Mouse (Mus musculus) liver, embryonic 12.5 days (tissue): ENCODE measurements at regions not wholly inside any gene's neighbourhood (a gene's known extent, or its start where the extent isn't known, plus 50 kb on each side); places are given as distances from the start of the nearest gene placed in this dataset. TPM values are rescaled to one million over a fixed set of nuclear protein-coding genes. Genes with fewer than 3 reads are reported as not detected.
A peak's percentile ranks its signal among the peaks of the same experiment; 100 is the strongest.

Experiments used
- ATAC-seq: fragments of 200-750 bp; cut with Nextera tagmentation; 2 replicates; pipeline ENCODE4 v1.8.0; 2017; ENCODE audit warnings: moderate number of reproducible peaks, mild to moderate bottlenecking, moderate library complexity
- H3K27ac ChIP-seq: fragments of 300-500 bp; sonication (generic); 2 replicates; pipeline ENCODE4 v1.5.1; 2016; ENCODE audit warnings: mild to moderate bottlenecking
- H3K27me3 ChIP-seq: fragments of 300-500 bp; sonication (generic); replicated peaks from 2 replicates; pipeline ENCODE4 v1.6.1; 2016; ENCODE audit warnings: mild to moderate bottlenecking, moderate library complexity
- H3K36me3 ChIP-seq: fragments of 300-500 bp; sonication (generic); 2 replicates; pipeline ENCODE4 v1.6.1; 2016; ENCODE audit warnings: mild to moderate bottlenecking, moderate library complexity
- H3K4me1 ChIP-seq: fragments of 300-500 bp; sonication (generic); 2 replicates; pipeline ENCODE4 v1.6.1; 2016
- H3K4me2 ChIP-seq: fragments of 300-500 bp; sonication (generic); 2 replicates; pipeline ENCODE4 v1.6.1; 2016; ENCODE audit warnings: mild to moderate bottlenecking, moderate library complexity
- H3K4me3 ChIP-seq: fragments of 300-500 bp; sonication (generic); 2 replicates; pipeline ENCODE4 v1.5.1; 2016; ENCODE audit warnings: mild to moderate bottlenecking, moderate library complexity
- H3K9ac ChIP-seq: fragments of 300-500 bp; sonication (generic); 2 replicates; pipeline ENCODE4 v1.6.1; 2016; ENCODE audit warnings: mild to moderate bottlenecking, moderate library complexity
- H3K9me3 ChIP-seq: fragments of 300-500 bp; sonication (generic); replicated peaks from 2 replicates; pipeline ENCODE4 v1.6.1; 2016; ENCODE audit warnings: mild to moderate bottlenecking, moderate library complexity
- WGBS: fragments of 180-500 bp; shearing (Covaris S2); methylation state at CpG from one replicate; pipeline ENCODE4 v1.1.7; 2016; ENCODE audit not compliant: insufficient replicate concordance; 5-methylcytosine and 5-hydroxymethylcytosine counted together
- microRNA-seq: library from miRNA; unstranded; fragments of <30 nt; microRNA quantifications from one replicate; pipeline ENCODE4, GENCODE M21; 2017

DNA sequence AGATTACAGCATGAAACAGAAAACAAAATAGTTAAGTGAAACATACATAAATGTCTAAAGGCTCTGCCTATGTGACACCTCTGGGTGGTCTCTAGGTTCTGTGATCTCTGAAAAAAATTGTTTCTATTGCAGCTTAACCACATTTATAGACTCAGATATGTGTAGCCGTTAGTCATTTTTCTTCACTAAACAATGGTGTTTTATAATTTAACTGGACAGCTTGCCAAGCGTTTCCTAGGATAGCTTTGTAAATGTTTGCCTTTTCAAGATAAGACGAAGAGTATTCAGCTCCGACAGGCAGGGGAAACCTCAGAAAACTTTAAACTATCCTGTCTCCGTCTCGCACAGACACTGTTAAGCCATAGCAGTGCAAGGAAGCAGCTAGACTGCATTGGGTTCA is 98.3 kb downstream of the Klhl6 start:
- no peak for ATAC-seq
- peak overlapping the region; percentile 51; the same call in 1 of the 2 replicates for H3K27ac ChIP-seq
- H3K4me3 ChIP-seq, result no peak overlapping the region
- WGBS, result 18% methylated on average over 6 of the region's 6 CpGs
- no peak overlapping the region for H3K9ac ChIP-seq
- no peaks in the 10 kb centered on the region for H3K27me3 ChIP-seq
- H3K4me2 ChIP-seq, result no peak overlapping the region
- H3K4me1 ChIP-seq, result no peaks in the 10 kb centered on the region; the same call in 1 of the 2 replicates
- H3K36me3 ChIP-seq, result no peaks in the 10 kb centered on the region
- H3K9me3 ChIP-seq, result no peaks in the 10 kb centered on the region

DNA sequence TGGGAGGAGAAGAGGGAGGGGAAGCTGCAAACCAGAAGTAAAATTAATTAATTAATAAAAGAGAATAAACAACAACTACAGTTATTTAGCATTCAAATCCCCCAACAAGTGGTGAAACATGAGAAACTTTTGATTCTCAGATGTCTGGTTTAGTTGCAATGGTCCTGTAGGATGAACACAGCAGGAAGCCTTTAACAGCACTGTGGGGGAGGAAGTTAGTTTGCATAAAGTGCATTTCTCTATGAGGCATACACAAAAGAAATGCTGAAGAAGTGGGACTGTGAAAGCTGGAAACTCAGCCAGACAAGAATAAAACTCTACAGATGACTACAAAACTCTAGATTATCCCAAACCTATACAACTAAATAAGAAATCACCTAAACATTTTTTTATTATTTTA is 96.2 kb downstream of the Klhl6 start:
- H3K4me3 ChIP-seq, result no peak overlapping the region
- no peaks in the 10 kb centered on the region for H3K27me3 ChIP-seq
- no peaks in the 10 kb centered on the region for H3K36me3 ChIP-seq
- H3K9ac ChIP-seq, result no peak overlapping the region
- no peak overlapping the region for H3K4me2 ChIP-seq
- ATAC-seq, result no peak
- no peaks in the 10 kb centered on the region; the same call in 1 of the 2 replicates for H3K4me1 ChIP-seq
- H3K27ac ChIP-seq, result no peak overlapping the region
- H3K9me3 ChIP-seq, result no peaks in the 10 kb centered on the region

DNA sequence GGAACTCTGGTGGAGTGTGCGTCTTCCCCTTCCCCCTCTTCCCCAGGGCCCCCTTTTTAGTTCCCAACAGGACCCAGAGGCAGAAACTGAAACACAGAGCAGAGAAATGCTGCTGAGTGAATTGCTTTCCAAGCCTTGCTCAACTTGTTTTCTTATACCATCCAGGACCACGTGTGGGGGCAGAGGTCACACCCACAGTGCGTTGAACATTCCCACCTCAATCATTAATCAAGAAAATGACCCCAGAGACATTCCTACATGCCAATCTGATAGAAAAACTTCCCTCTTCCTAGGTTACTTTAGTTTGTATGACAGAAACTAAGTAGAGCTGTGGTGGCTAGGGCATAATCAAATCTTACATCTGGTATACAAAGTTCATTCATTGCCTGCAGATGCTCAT is 93.3 kb downstream of the Klhl6 start:
- no peaks in the 10 kb centered on the region for H3K9me3 ChIP-seq
- no peak overlapping the region for H3K9ac ChIP-seq
- no peak overlapping the region for H3K4me3 ChIP-seq
- no peak overlapping the region for H3K27ac ChIP-seq
- no peaks in the 10 kb centered on the region for H3K27me3 ChIP-seq
- 56% methylated on average over 3 of the region's 3 CpGs for WGBS
- H3K4me1 ChIP-seq, result no peaks in the 10 kb centered on the region
- no peaks in the 10 kb centered on the region for H3K36me3 ChIP-seq
- H3K4me2 ChIP-seq, result no peak overlapping the region
- no peak for ATAC-seq

DNA sequence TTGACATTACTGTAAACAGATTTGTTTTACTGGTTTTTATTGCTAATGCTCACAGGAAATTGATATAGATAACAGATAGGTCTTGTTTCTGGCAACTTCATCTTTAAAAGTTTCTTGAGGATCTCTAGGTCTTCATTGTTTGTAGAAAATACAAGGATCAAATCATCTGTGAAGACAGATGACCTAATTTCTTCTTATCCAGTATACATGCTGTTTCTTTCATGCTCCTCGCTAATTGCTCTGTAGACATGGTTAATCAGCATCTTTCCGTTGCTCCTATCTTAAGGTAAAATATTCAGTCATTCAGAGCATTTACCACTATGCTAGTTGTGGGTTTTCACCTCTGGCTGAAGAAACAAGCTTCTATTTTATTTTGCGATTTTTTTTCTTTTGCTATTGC is 91.4 kb downstream of the Klhl6 start:
- H3K4me3 ChIP-seq, result no peak overlapping the region
- WGBS, result 67% methylated on average over 3 of the region's 3 CpGs

DNA sequence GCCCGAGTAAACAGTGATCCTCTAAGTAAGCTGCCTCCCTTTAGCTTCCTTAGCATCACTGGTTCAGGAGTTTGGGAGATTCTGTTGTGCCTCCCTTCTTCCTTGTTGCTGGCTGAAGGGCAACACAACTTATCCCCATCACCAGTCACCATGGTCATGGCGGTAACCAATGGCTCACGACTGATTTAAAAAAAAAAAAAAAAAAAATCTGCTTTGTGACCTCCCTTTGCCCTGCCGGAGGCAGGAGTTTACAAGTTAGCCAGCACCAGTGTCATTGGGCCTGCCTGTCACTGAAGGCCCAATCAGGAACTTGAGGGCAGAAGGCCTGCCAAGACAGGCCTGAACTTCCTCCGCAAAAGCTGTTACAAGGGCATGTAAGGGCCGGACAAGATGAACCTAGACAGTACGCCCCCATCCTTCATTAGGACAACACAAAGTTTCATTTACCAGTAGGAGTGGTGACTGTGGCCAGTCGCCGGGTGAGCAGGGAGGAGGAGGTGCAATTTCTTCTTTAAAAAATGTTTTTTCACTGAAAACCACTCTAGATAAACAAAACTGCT is 88.3 kb downstream of the Klhl6 start:
- H3K4me2 ChIP-seq, result no peak overlapping the region
- no peaks in the 10 kb centered on the region for H3K27me3 ChIP-seq
- H3K36me3 ChIP-seq, result no peaks in the 10 kb centered on the region
- H3K4me3 ChIP-seq, result no peak overlapping the region
- H3K9me3 ChIP-seq, result no peaks in the 10 kb centered on the region
- no peaks in the 10 kb centered on the region for H3K4me1 ChIP-seq
- no peak overlapping the region for H3K9ac ChIP-seq
- no peak for ATAC-seq
- no peak overlapping the region for H3K27ac ChIP-seq
- WGBS, result 80% methylated on average over 9 of the region's 9 CpGs

More for the DNA sequence above, 91.4 kb downstream of the Klhl6 start:
- Histone ChIP-seq H3K4me2 (no peak overlapping the region), H3K9ac (no peak overlapping the region), H3K4me1 (no peaks in the 10 kb centered on the region), H3K27ac (no peak overlapping the region), H3K36me3 (no peaks in the 10 kb centered on the region), H3K9me3 (no peaks in the 10 kb centered on the region), H3K27me3 (no peaks in the 10 kb centered on the region)
- ATAC-seq, result no peak

Small RNAs in the stretch of these regions (microRNA-seq; reads per million reads assigned to microRNA genes)
- not detected for gene Gm27883
